Mouse (Mus musculus): ENCODE results near the gene Wdr62. TPM values are rescaled to one million over a fixed set of nuclear protein-coding genes. Genes with fewer than 3 reads are reported as not detected.
"Not testable (repeated sequence)": the region's sequence is repeated elsewhere in the genome, so short reads cannot be mapped to it uniquely, and the experiment has no call there.

Wdr62 gene
- total RNA-seq, 2 experiments from 2014 or later, result 5.5 to 7.4 TPM

DNA sequence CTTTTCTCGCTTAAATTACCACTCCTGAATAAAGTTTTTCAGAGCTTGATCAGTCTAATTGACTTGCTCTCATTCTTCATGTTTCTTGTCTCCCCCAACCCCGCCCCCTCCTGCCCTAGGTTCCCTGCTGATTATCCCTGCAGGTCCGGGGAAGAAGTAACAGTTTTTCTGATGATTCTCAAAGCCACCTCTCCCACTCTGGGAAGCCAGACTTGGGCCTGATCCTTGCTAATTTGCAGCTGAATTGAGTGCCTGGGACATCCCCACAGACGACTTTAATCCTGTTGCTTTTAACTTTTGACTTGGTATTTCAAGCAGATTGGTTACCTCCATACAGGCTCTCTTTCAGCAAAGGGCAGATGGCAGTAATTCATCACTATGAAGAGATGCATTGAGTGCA is 69.2 kb downstream of the Wdr62 start:
- no peak for DNase-seq (ENCODE audit: low spot score in 2 of 2)

DNA sequence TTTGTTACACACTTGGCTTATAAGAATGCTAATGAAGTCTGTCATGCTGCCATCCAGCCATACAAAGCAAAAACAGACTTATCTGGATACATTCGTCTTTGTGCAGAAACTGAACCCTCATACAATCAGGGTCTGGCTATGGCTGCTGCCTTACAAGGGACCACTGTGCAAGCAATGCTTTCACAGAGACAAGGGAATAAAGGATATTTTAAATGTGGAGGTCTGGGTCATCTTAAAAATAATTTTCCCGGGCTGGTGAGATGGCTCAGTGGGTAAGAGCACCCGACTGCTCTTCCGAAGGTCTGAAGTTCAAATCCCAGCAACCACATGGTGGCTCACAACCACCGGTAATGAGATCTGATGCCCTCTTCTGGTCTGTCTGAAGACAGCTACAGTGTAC is 73.9 kb downstream of the Wdr62 start:
- not testable (repeated sequence) for DNase-seq (ENCODE audit: low spot score in 2 of 2)

GRCm38 (mm10) chr7:30205383-30205782 is 74.8 kb downstream of the Wdr62 start:
- DNase-seq (ENCODE audit: low spot score in 2 of 2), result peak in 1 of 2 experiments; percentile 57

DNA sequence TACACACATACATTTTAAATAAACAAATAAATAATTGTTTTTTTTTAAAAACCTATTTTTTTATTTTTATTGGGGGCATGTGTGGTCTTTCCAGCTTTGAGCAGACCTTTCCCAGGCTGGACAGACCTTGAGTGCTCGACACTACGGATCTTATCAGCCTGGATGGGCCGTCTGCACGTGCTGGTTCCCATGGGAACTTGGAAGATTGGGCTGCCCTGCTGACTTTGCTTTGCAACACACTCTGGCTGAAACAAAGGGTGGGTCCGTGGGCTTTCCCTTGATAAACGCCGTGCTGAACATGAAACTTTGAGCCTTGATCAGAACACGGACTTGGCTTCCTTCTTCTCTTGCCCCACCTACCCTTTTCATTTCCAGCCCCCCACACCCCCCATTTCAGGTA is 75.8 kb downstream of the Wdr62 start:
- no peak for DNase-seq (ENCODE audit: low spot score in 2 of 2)

DNA sequence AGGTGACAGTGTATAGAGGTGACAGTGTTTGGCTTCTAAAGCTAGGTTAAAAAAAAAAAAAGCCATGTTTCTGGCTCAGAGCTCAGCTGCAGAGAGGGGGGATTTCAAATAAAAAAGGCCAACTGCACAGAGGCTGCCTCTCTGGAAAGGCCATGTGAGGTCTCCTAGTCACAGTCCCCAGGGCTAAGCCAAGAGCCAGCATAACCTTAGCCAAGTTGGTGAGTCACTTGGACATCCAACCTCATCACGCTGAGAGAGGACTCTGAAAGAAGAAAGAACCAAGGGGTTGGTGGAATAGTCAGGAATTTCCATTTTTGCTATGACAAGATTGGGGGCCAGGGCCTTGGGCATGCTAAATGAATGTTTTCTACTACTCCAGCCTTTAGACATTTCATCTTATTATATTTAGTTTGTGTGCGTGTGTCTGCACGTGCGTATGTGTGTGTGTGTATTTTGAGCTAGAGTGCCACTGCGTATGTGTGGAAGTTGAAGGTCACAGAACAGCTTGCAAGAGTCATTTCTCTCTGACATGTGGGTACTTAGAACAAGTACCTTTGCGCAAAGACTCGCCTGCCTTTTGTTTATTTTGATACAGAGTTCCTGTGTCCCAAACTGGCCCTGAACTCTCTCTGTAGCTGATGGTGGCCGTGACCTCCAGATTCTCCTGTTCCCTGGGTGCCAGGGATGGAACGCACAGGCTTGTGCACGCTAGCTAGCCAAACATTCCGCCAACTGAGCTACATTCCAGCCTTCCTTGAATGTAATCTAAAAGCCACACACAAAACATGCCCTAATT is 77.1 kb downstream of the Wdr62 start:
- DNase-seq (ENCODE audit: low spot score in 2 of 2), result peak in 1 of 2 experiments; percentile 33

DNA sequence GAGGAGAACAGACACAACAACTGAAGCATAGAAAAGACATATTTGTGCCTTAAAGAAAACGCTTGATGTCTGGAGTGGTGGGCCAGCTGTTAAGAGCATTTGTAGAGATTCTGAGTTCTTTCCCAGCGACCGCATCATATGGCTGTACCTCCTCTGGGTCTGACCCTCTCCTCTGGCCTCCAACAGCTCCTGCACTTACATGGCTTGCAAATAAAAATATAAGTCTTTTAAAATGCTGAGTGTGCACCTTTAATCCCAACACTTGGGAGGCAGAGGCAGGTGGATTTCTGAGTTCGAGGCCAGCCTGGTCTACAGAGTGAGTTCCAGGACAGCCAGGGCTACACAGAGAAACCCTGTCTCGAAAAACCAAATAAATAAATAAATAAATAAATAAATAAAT is 79.6 kb downstream of the Wdr62 start:
- DNase-seq (ENCODE audit: low spot score in 2 of 2), result not testable (repeated sequence)

DNA sequence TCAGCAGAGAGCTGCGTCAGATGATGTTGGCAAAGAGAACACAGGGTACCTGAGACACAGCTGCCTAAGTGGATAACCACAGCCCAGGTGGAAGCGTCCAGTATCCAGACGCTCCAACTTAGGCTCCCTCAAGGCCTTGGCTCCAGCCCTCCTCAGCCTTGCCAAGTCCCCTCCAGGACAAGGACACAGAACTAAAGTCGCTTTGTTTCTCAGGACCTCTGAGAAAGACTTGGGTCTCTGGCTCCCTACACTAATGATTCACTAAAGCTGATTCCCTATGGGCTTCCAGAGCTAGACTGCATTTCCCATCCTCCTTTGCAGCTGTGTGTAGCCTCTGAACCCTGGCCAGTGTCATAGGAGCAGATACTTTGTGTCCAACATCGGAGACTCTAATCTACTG is 80.0 kb downstream of the Wdr62 start:
- peak in 1 of 2 experiments; percentile 7 for DNase-seq (ENCODE audit: low spot score in 2 of 2)

GRCm38 (mm10) chr7:30199498-30200139 is 80.6 kb downstream of the Wdr62 start:
- peak in 1 of 2 experiments; percentile 6 for DNase-seq (ENCODE audit: low spot score in 2 of 2)

DNA sequence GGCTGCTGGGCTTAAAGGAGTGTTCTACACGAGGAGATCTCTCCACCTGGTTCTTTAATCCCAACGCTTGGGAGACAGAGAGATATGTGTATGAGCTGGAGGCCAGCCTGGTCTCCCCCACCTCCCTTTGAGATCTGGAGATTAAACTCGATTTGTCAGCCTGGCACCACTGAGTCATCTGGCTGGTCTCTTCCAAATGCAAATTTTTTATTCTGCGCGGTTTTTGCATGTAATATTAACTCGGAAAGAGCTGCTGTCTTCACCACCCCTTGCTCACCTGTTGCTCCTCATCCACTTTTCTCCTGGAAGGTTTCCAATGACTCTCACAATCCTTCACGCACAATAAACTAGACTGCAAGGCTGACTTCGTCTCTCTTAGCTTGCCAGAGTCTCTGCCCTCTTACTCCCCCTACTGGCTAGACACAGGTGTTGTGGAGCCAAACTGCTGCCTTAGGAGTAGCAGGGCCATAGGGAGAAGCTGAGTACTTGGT is 81.7 kb downstream of the Wdr62 start, which contains the start of gene Capns1:
TSS of gene Capns1 (minus strand) at position 331 of the 491 bp plus-strand sequence.
- DNase-seq (ENCODE audit: low spot score in 2 of 2), result peak in 1 of 2 experiments; percentile 46

- no peak for DNase-seq (ENCODE audit: low spot score in 2 of 2)
Observed at GRCm38 (mm10) chr7:30197592-30198129, 82.6 kb downstream of the Wdr62 start.

- DNase-seq (ENCODE audit: low spot score in 2 of 2), result no peak
Observed at GRCm38 (mm10) chr7:30196171-30196570, 84.0 kb downstream of the Wdr62 start.

DNA sequence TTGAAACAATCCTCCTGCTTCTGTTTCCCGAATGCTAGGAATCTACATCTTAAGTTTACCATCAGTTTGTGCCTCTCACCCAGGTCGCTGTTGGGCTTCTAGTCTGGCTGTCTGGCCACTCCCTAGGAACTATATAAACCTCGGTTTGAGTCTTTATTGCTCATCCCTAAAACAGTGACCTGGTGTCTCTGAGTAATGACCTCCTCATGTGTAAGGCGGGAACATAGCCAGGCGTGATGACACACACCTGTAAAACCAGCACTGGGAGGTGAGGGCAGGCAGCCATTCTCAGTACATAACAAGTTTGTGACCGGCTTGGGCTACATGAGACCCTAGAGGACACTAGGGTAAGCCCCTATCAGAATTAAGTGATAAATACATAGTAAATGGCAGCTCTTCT is 84.8 kb downstream of the Wdr62 start:
- no peak for DNase-seq (ENCODE audit: low spot score in 2 of 2)

DNA sequence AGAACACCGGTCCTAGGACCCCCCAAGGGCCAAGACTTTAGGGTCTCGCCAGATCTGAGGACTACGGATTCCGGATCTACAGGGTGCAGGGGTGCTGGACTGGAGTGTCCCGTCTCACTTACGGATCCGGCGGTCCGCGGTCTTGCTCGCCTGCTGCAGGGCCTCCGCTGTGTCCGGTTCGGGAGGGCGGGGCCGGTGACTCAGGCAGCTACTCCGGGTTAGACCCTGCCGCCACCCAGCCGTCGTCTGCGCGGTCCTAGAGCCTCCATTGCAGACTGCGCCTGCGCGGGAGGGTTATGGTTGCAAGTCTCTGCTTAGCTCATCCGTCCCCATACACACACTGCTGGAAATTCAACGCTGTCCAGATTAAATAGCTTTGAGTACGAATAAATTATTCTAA is 85.3 kb downstream of the Wdr62 start:
- peak; percentile 94 to 98 for DNase-seq (ENCODE audit: low spot score in 2 of 2)

DNA sequence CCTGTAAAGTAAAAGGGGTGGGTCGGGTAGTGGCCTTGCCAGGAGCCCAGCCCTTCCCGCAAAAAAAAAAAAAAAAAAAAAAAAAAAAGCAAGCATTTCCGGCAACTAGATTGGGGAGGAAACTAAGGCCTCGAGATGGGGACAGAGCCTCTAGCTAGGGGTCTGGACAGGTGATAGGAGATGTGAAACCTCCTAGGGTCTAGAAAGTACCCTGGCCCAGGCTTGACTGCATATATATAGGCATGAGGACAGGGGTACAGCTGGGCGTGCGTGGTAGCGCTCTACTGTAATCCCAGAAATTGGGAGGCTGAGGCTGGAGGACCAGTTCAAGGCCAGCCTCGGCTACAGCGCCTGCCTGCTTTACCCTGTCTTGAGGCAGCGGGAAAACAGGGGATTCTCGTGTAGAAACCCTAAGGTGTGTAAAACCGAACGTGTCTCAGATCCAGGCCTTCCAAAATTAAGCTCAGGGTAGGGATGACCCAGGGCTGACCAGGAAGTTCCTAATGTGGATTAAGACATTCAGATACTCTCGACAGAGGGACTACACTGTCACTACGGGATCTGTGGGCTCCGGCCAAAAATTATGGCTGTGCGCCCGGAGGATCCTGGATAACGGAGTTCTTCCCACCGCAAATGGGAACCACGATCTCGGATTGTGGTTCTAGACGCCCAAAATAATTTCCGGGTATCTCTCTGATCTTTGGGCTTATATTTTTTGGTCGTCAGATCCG is 86.0 kb downstream of the Wdr62 start:
- DNase-seq (ENCODE audit: low spot score in 2 of 2), result peak in 1 of 2 experiments; percentile 63

- peak in 1 of 2 experiments; percentile 73 for DNase-seq (ENCODE audit: low spot score in 2 of 2)
Observed at GRCm38 (mm10) chr7:30193581-30194100, 86.6 kb downstream of the Wdr62 start.

- DNase-seq (ENCODE audit: low spot score in 2 of 2), result no peak
Observed at GRCm38 (mm10) chr7:30193013-30193412, 87.2 kb downstream of the Wdr62 start.

DNA sequence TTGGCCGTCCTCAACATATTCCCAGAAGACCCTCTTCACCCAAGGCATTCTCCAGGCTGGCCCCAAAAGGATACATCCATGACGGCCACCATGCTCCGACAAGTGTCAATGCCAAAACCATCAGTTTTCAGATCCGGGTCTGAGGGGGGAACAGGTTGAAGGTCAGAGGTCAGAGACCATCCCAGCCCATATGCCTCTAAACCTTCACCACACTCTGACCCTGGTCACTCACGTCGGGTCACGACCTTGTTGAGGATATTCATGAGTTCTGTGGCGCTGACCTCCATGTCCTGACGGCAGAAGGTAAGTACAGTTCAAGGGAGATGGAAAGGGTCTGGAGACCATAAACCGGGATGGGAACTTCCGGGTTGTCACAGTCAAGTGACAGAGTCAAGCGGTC is 88.1 kb downstream of the Wdr62 start:
- no peak for DNase-seq (ENCODE audit: low spot score in 2 of 2)

Measured in gastrocnemius, postnatal 4 days (tissue).